Mouse (Mus musculus): ENCODE results near the gene Tia1.

Gene Tia1

DNA sequence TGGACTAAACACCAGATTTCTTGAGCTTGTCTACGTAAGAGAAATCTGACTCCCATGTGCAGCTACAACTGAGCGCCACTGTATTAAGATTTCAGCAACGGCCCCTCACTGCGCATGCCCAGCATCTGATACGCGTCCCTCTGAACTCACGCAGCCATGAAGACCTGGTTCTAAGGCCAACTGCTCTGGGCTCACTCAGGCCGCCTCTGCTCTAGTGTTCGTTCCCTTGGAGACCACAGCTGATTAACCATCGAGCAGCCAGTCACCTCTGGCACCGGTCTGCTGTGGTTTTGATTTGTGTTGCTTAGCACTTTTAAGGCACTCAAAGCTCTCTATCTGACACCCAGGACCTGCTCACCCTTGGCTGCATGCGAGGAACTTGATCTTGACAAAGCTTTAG, 16.7 kb upstream of the Tia1 start:
- DNase-seq = no peak

- no peak for DNase-seq
Measured at GRCm38 (mm10) chr6:86388461-86388860, 15.6 kb upstream of the Tia1 start.

DNA sequence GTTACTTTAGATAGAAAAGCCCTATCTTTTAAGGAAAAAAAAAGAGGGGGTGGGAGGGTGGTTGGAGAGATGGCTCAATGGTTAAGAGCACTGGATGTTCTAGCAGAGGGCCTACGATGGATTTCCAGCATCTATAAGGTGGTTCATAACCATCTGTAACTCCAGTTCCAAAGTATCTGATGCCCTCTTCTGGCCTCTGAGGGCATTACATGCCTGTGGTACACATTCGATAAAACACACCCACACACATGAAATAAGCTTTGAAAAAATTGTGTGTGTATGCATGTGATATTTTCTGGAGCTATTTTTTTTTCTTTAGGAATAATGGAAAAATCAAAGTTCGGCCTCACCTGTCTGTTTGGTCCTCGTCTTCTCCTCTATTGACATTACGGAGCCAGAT, 12.7 kb upstream of the Tia1 start:
- peak in 1 of 2 experiments; percentile 31 for DNase-seq

DNA sequence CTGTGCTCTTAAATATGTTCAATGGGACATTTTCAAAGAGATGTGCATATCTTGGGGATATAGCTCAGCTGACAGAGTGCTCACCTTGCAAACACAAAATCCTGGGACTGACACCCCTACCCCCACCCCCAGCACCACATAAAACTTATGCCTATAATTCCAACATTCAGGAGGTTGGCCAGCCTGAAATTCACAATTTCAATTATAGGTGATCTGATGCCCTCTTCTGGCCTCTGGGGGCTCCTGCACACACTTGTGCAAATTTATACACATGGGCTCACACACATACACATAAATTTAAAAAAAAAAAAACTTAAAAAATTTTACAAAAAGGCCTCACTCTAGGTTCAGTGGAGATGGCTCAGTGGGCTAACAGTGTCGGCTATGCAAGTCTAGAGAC, 10.8 kb upstream of the Tia1 start:
- DNase-seq = peak in 1 of 2 experiments; percentile 32

DNA sequence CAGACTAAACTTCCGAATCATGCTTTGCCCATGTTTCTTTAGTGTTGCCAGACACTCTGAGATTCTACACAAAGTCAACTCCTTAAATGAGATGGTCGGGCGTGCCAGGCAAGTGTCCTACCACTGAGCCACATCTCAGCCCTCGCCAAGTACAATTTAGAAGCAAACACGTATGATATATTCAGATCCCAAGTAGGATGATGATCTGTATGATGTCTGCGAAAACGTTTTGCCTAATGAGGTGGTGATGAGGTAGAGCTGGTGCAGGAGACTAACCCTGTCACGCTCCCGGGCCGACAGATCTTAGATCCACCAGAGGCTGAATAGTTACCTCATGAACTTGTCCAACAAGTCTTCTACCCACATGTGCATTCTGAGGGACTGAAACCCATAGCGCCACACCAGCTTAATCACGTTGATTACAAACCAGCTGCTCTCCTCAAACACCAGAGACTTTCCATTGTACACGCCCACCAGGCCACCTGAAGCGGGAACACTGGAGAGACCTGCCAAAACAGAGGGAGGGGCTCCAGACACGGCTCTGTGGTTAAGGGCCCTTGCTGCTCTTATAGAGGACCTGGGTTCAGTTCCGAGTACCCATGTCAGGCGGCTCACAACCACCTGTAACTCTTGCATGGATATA, 9.8 kb upstream of the Tia1 start:
- no peak for DNase-seq

DNA sequence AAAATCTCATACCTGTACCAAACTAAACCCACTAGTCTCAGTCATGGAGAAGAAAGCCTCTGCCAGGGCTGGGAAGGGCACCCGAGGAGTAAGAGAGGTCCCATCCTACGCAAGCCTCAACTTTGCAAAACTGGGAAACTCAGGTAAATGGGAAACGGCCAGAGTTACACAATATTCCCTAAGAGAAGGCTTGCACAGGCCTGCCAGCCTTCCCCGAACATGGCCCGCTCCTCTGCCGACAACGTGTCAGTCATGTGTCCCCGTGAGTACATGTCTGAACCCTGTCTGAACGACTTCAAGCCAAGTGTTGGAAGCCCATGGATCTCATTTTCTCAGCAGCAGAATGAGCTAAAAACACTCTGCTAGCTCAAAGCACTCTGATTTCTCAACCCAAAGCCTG, 9.0 kb upstream of the Tia1 start:
- DNase-seq = no peak

GRCm38 (mm10) chr6:86395969-86396368, 8.1 kb upstream of the Tia1 start:
- peak in 1 of 2 experiments; percentile 24 for DNase-seq

DNA sequence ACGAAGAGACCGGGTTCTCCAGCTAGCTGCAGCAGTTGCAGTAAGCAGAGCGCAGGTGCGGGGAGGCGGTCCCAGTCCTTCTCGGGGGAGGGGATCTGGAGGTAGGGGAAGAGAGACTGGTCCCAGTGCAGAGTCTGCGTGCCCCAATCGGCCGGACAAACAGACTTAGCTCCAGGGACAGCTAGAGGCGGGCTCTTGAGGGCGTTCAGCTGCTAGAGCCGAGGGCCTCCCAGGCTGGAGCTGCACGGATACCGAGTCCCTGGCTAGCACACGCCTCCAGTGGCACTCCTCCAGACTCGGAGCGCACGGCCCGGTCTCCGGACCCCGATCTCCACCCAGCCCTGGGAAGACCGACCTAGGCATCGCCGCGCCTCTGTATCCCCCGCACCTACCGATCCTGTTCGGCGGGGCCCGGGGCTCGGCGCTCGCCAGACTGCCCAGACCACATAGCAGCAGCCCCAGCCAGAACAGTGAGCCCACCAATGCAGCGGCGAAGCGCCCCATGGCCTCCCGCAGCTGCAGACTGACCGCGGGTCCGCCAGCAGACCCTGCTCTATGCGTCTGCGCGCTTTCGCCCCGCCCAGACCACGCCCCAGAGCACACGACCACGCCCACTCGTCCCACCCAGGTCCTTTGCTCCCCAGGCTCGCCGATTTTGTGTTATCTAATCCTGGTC, 7.3 kb upstream of the Tia1 start, which contains the start of gene Pcyox1:
Gene Pcyox1 (minus strand): TSS at position 574 of the 676 bp plus-strand sequence.
- peak; percentile 94 to 95 for DNase-seq

- DNase-seq = no peak
Measured at GRCm38 (mm10) chr6:86397257-86397980, 6.6 kb upstream of the Tia1 start.

- DNase-seq = no peak
Measured at GRCm38 (mm10) chr6:86398986-86399385, 5.0 kb upstream of the Tia1 start.

DNA sequence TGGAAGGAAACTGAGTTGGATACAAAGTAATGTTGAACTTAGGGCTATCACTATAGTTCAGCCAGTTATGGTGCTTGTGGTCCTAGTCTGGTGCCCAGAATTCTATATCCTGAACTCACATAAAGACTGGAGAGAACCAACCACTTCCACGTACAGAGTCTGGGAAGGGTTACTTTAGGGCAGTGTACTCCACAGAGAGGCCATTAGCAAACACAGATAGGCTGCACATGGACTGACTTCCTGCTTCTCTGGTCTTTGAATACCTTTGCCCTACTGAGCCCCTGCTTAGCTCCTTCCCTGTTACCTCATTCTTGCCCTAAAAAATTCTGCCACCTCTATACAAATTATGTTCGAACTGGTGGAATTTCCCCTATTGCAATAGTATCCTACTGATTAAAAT, 4.0 kb upstream of the Tia1 start:
- no peak for DNase-seq

DNA sequence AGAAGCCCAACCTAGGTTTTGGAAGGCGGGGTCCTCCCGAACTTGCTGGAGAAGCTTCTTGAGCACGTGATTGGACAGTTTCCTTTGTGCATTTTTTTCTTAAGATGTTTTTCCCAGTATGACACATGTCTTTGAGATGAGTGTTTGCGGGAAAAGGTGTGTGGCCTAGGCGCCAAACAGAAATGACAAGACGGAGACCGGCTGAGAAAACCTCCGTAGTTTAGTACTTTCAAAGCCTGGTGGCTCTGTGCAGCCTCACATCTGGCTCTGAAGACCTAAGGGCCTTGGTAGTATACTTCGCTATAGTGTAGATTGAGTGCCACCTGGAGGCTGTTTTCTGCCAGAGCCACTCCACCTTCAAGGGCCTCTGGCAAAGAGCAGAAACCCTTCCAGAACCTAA, 3.0 kb upstream of the Tia1 start:
- DNase-seq = peak; percentile 74 to 77

DNA sequence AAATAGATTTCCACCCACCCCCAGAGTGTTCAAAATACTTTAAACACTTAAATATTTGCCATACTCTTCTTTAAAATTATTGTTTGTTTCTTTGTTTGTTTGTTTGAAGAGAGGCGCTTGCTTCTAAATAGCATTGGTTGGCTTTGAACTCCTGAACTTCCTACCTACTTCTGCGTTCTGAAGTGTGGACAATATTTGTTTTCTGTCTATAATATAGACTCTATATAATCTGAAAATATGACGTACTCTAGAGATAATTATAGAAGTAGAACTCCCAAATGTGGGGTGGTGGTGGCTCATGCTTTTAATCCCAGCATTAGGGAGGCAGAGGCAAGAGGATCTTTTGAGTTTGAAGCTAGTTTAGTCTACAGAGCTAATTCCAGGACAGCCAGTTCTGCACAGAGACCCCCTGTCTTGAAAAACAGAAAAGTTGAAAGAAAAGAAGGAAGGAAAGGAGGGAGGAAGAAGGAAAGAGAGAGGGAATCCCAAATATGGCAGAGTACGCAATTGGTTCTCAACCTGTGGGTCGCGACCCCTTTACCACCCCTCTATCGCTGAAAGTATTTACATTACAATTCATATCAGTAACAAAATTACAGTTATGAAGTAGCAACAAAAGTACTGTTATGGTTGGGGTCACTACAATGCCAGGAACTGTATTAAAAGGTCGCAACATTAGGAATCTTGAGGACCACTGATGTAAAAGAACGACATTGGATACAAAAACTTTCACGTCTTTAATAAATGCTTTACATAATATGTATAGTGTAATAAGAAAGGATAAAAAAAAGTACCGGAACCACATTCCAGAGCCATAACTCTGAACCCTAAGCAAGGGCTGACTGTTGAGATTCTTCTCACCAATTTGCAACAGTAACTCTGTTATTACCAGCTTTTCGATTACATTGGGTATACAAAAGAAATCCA, 1.1 kb upstream of the Tia1 start:
- no peak for DNase-seq

GRCm38 (mm10) chr6:86403728-86404099, 305 bp upstream of the Tia1 start:
- DNase-seq = peak; percentile 93 to 95

DNA sequence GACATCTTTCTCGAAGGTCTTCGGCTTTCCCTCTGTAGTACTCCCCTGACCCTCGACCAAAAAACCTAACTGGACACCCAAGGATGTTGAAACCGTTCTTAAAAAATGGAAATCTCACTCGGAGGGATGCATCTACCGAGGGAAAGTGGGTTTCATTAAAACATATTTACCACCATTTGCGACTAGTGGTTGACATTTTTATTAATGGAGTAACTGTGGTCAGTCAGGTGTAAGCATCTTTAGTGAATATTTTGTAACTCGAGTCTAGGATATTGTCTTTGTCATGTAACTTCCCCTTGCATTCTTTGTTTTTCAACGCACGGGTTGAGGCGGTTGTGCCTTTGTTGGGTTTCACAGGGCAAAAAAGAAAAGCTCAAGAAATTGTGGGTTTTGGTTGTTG, 977 bp downstream of the Tia1 start:
- DNase-seq = no peak

DNA sequence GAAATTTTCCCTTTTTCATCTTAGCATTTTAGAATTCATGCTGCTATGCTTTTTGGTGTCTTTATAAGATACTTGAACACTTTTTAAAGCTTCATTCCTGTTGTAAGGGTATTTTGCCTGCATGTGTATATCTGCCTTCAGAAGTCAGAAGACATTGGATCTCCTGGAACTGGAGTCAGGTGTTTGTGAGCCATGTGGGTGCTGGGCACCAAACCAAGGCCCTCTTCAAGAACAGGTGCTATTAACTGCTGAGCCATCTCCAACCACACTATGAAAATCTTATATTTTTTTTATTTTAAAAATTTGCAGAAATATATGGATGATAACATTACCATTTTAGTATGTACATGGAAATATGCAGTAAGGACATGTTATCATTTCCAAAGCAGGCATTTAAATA, 2.3 kb downstream of the Tia1 start:
- no peak for DNase-seq

GRCm38 (mm10) chr6:86418711-86419110, 14.7 kb downstream of the Tia1 start:
- no peak for DNase-seq

GRCm38 (mm10) chr6:86419239-86419638, 15.2 kb downstream of the Tia1 start:
- no peak for DNase-seq

GRCm38 (mm10) chr6:86420491-86420890, 16.5 kb downstream of the Tia1 start:
- DNase-seq = peak in 1 of 2 experiments; percentile 33

- DNase-seq = no peak
Measured at GRCm38 (mm10) chr6:86426358-86426757, 22.3 kb downstream of the Tia1 start, which contains the start of gene Gm44790. Gm44790 (plus strand) TSS chr6:86426658.

DNA sequence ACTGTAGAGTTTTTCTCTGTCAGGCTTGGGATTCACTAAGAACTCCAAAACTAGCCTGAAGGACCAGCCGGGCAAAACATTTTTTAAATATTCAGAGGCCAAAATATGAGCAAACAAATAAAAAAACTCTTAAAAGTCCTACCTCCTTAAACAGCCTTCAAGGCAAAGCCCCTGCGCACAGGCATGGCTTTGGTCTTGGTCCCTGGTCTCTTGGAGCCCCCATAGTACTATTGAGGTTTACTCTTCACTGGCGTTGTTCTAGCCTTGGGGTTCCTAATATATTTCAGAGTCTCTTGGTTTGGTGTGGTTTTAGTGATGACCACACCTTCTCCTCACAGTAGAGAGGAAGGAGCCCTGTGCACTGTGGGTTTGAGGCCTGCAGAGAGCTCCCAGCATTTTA, 27.5 kb downstream of the Tia1 start:
- no peak for DNase-seq

DNA sequence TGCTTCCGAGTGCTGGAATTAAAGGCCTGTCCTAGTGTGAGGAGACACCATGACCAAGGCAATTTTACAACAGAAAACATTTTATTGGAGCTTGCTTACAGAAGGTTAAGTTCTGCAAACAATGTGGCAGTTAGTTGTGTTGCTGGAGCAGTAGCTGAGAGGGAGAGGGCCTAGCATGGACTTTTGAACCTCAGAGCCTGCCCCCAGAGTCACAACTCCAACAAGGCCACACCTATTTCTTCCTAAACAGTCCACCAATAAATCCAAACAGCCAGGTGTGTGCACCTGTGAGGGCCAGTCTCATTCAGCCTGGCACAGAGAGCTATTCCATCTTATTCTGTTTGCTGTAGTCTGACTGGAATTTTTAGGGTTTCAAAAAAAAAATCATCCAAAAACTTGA, 29.7 kb downstream of the Tia1 start:
- DNase-seq = no peak

GRCm38 (mm10) chr6:86437711-86438110, 33.7 kb downstream of the Tia1 start:
- DNase-seq = peak; percentile 54 to 68

Data from cerebellum, postnatal 10 days (tissue).